Mouse (Mus musculus) lung, postnatal 0 days (tissue): ENCODE data around the gene Tlr5.

Experiments
- CTCF ChIP-seq: IDR thresholded peaks from 2 replicates; pipeline ENCODE4 v1.5.1; 2016; ENCODE audit warnings: antibody characterized with exemption, mild to moderate bottlenecking
- EP300 ChIP-seq: IDR thresholded peaks from 2 replicates; pipeline ENCODE4 v1.6.1; 2016; ENCODE audit warnings: antibody characterized with exemption, mild to moderate bottlenecking, control low read depth

DNA sequence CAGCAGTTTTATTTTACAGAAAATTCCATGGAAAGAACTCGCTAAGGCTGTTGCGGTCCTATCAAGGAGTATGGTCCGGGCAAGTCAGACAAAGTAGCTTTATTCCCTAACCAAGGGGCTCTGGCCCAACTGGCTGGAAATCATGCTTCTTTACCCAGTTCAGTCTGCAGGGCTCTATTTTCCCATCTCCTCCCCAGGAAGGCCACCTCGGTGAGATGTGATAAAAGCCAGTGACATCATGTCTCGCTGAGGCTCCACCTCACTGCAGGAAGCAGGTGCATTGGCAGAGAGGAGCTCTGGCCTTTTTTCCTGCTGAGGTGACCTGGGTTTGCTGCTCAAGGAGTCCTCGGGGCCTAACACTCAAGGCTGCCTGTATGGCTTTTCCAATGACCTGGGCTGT is 26.1 kb downstream of the Tlr5 start:
- TF ChIP-seq CTCF (no peak), EP300 (no peak)
